Comparison of ENCODE assay signal across 8 mouse cellular contexts in the genomic region with DNA sequence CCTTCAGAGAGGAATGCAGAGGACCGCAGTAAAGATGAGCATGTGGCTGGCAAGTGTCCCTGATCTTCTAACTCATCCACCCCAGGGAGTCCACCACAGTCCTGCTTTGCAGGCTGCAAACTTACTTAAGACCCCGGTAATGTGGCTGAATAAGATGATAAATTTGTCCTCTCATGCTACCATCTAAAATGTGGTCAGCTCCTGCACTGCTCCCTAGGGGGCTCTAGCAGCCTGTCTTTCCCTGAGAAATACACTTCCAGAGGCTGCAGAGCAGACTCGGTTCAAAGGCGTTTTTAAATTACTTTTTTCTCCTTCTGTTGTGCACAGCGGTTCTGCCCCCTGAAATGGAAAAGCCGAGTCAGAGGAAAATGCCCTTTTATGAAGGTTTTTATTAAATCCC. TPM values are rescaled to one million over a fixed set of nuclear protein-coding genes. Genes with fewer than 3 reads are reported as not detected.
DNase-seq lines count a peak whose midpoint lies in the region; ATAC-seq and TF ChIP-seq lines count a peak whose summit lies in the region.

No protein-coding gene starts in this region.

- no peak overlapping the region for H3K4me3 ChIP-seq in embryonic facial prominence, embryonic 11.5 days (ENCODE audit: low read depth, low read length)
- no peak overlapping the region for H3K4me3 ChIP-seq in embryonic facial prominence, embryonic 10.5 days
- no peak overlapping the region for H3K4me3 ChIP-seq in left cerebral cortex, adult 2 months
- no peak overlapping the region for H3K4me3 ChIP-seq in hindbrain, embryonic 14.5 days (replicated peaks; ENCODE audit: low read length)
- no peak overlapping the region for H3K4me3 ChIP-seq in neural tube, embryonic 11.5 days (ENCODE audit: low read depth, low read length)
- no peak overlapping the region for H3K4me3 ChIP-seq in intestine, embryonic 15.5 days (replicated peaks)

- no peaks in the 10 kb centered on the region for H3K36me3 ChIP-seq in embryonic facial prominence, embryonic 11.5 days (replicated peaks; ENCODE audit: control insufficient read depth, insufficient read depth, low read depth, low read length)
- H3K36me3 ChIP-seq in embryonic facial prominence, embryonic 10.5 days (replicated peaks): no peaks in the 10 kb centered on the region
- H3K36me3 ChIP-seq in hindbrain, embryonic 14.5 days (replicated peaks; ENCODE audit: control insufficient read depth, insufficient read depth): no peaks in the 10 kb centered on the region
- no peaks in the 10 kb centered on the region for H3K36me3 ChIP-seq in neural tube, embryonic 11.5 days (ENCODE audit: control insufficient read depth, insufficient read depth, low read length)
- H3K36me3 ChIP-seq in intestine, embryonic 15.5 days: no peaks in the 10 kb centered on the region

- no peak overlapping the region for H3K27ac ChIP-seq in embryonic facial prominence, embryonic 11.5 days (replicated peaks; ENCODE audit: low read depth, low read length)
- no peak overlapping the region for H3K27ac ChIP-seq in embryonic facial prominence, embryonic 10.5 days (replicated peaks)
- H3K27ac ChIP-seq in left cerebral cortex, adult 2 months: peak overlapping the region; percentile 69; the same call in 1 of the 2 replicates
- H3K27ac ChIP-seq in hindbrain, embryonic 14.5 days: no peak overlapping the region
- H3K27ac ChIP-seq in neural tube, embryonic 11.5 days (ENCODE audit: low read depth, low read length): no peak overlapping the region
- no peak overlapping the region for H3K27ac ChIP-seq in intestine, embryonic 15.5 days

- intact Hi-C loops in left cerebral cortex, adult 2 months (cut with DNase I): loop anchor here (2.0 to 10.0 kb wide), 3 partner anchors 402 to 881 kb away; no protein-coding TSS in a partner anchor

- H3K4me1 ChIP-seq in embryonic facial prominence, embryonic 11.5 days (ENCODE audit: control insufficient read depth, insufficient read depth, low read length): no peaks in the 10 kb centered on the region
- peaks cover 15% of the 10 kb centered on the region for H3K4me1 ChIP-seq in embryonic facial prominence, embryonic 10.5 days
- H3K4me1 ChIP-seq in hindbrain, embryonic 14.5 days (replicated peaks; ENCODE audit: control insufficient read depth, insufficient read depth, low read length): no peaks in the 10 kb centered on the region
- H3K4me1 ChIP-seq in neural tube, embryonic 11.5 days (ENCODE audit: control insufficient read depth, insufficient read depth, low read length): no peaks in the 10 kb centered on the region
- peaks cover 4% of the 10 kb centered on the region; the same call in 1 of the 2 replicates for H3K4me1 ChIP-seq in intestine, embryonic 15.5 days (replicated peaks)

- no peak overlapping the region for H3K9ac ChIP-seq in embryonic facial prominence, embryonic 11.5 days (replicated peaks; ENCODE audit: low read length)
- no peak overlapping the region for H3K9ac ChIP-seq in hindbrain, embryonic 14.5 days
- H3K9ac ChIP-seq in neural tube, embryonic 11.5 days (ENCODE audit: low read length): no peak overlapping the region
- no peak overlapping the region for H3K9ac ChIP-seq in intestine, embryonic 15.5 days

- peak; percentile 79 for TF ChIP-seq CTCF in left cerebral cortex, adult 2 months (IDR thresholded peaks at IDR 0.05)

- H3K9me3 ChIP-seq in embryonic facial prominence, embryonic 11.5 days (replicated peaks; ENCODE audit: control insufficient read depth, low read length): no peaks in the 10 kb centered on the region
- H3K9me3 ChIP-seq in embryonic facial prominence, embryonic 10.5 days: no peaks in the 10 kb centered on the region
- no peaks in the 10 kb centered on the region for H3K9me3 ChIP-seq in hindbrain, embryonic 14.5 days (ENCODE audit: control insufficient read depth, low read length)
- H3K9me3 ChIP-seq in neural tube, embryonic 11.5 days (ENCODE audit: control insufficient read depth, low read length): no peaks in the 10 kb centered on the region
- no peaks in the 10 kb centered on the region for H3K9me3 ChIP-seq in intestine, embryonic 15.5 days

- no peak overlapping the region for H3K4me2 ChIP-seq in embryonic facial prominence, embryonic 11.5 days (ENCODE audit: low read depth, low read length)
- H3K4me2 ChIP-seq in hindbrain, embryonic 14.5 days (replicated peaks): no peak overlapping the region
- no peak overlapping the region for H3K4me2 ChIP-seq in neural tube, embryonic 11.5 days (ENCODE audit: low read depth)
- no peak overlapping the region for H3K4me2 ChIP-seq in intestine, embryonic 15.5 days (replicated peaks)

- 25% methylated on average over 6 of the region's 6 CpGs for WGBS in embryonic facial prominence, embryonic 11.5 days
- 37% methylated on average over 6 of the region's 6 CpGs for WGBS in embryonic facial prominence, embryonic 10.5 days
- WGBS in hindbrain, embryonic 14.5 days: 13% methylated on average over 6 of the region's 6 CpGs
- WGBS in neural tube, embryonic 11.5 days: 14% methylated on average over 6 of the region's 6 CpGs
- WGBS in intestine, embryonic 15.5 days: 16% methylated on average over 6 of the region's 6 CpGs

- no peaks in the 10 kb centered on the region for H3K27me3 ChIP-seq in embryonic facial prominence, embryonic 11.5 days (ENCODE audit: control insufficient read depth, insufficient read depth, low read length)
- H3K27me3 ChIP-seq in embryonic facial prominence, embryonic 10.5 days (replicated peaks; ENCODE audit: low read depth, poor library complexity, severe bottlenecking): peaks cover 10% of the 10 kb centered on the region
- no peaks in the 10 kb centered on the region for H3K27me3 ChIP-seq in hindbrain, embryonic 14.5 days (ENCODE audit: control insufficient read depth, insufficient read depth, low read length)
- H3K27me3 ChIP-seq in neural tube, embryonic 11.5 days (ENCODE audit: control insufficient read depth, insufficient read depth, low read length): no peaks in the 10 kb centered on the region
- H3K27me3 ChIP-seq in intestine, embryonic 15.5 days (replicated peaks): no peaks in the 10 kb centered on the region

- peak; percentile 54 for DNase-seq in embryonic facial prominence, embryonic 11.5 days (ENCODE audit: low spot score)
- DNase-seq in embryonic facial prominence, embryonic 10.5 days (ENCODE audit: low spot score): no peak
- DNase-seq in left cerebral cortex, adult 2 months (ENCODE audit: extremely low spot score in 1 of 2, low spot score in 2 of 2): peak in 1 of 2 experiments; percentile 51
- DNase-seq in left cerebral cortex, adult 8-10 months (ENCODE audit: low spot score in 2 of 2): no peak
- peak; percentile 58 for DNase-seq in hindbrain, embryonic 14.5 days (ENCODE audit: low spot score)
- peak; percentile 40 for DNase-seq in neural tube, embryonic 11.5 days (ENCODE audit: low spot score)
- no peak for DNase-seq in gastrocnemius, postnatal 25 days

- no peak for ATAC-seq in embryonic facial prominence, embryonic 11.5 days (replicated peaks; ENCODE audit: insufficient number of reproducible peaks, low FRiP score, low TSS enrichment, low read depth)
- peak; percentile 61; the same call in 1 of the 2 replicates for ATAC-seq in hindbrain, embryonic 14.5 days (ENCODE audit: low FRiP score)
- no peak; the same call in 1 of the 2 replicates for ATAC-seq in neural tube, embryonic 11.5 days (ENCODE audit: insufficient read depth, low FRiP score, low TSS enrichment)
- no peak for ATAC-seq in intestine, embryonic 15.5 days

RNA-seq across cellular contexts. Expression of a gene that starts 4.0 kb away (rescaled TPM):
- 0.67 and 0.86 TPM in 2 replicates for polyA plus RNA-seq in embryonic facial prominence, embryonic 11.5 days (2014; fragmentation: Nextera tagmentation; extraction: Ambion mirVana)
- 0.55 TPM in 2 replicates for polyA plus RNA-seq in embryonic facial prominence, embryonic 10.5 days (2016; fragmentation: Nextera tagmentation; extraction: Ambion mirVana)
- 10 to 100 TPM; 19.9 to 22.0 TPM for total RNA-seq in left cerebral cortex, adult 2 months (2021)
- 10 to 100 TPM; 17.2 to 22.3 (median 20.5) TPM for total RNA-seq in left cerebral cortex, adult 8-10 months (2022)
- 6.0 and 6.9 TPM in 2 replicates for polyA plus RNA-seq in hindbrain, embryonic 14.5 days (2014; fragmentation: Nextera tagmentation; extraction: Ambion mirVana)
- 1.3 TPM in 2 replicates for polyA plus RNA-seq in neural tube, embryonic 11.5 days (2014; fragmentation: Nextera tagmentation; extraction: Ambion mirVana)
- not detected for total RNA-seq in gastrocnemius, postnatal 25 days (2021)
- 0.35 TPM in 1 of 2 replicates, not detected in the other for polyA plus RNA-seq in intestine, embryonic 15.5 days (2015; fragmentation: Nextera tagmentation; extraction: Ambion mirVana)

RNA-seq across cellular contexts. Expression of a gene that starts 19.1 kb away (rescaled TPM):
- polyA plus RNA-seq in embryonic facial prominence, embryonic 11.5 days (2014; fragmentation: Nextera tagmentation; extraction: Ambion mirVana): 42.8 and 44.7 TPM in 2 replicates
- polyA plus RNA-seq in embryonic facial prominence, embryonic 10.5 days (2016; fragmentation: Nextera tagmentation; extraction: Ambion mirVana): 46.1 and 52.5 TPM in 2 replicates
- total RNA-seq in left cerebral cortex, adult 2 months (2021): 10 to 100 TPM; 14.9 to 18.9 TPM
- total RNA-seq in left cerebral cortex, adult 8-10 months (2022): 10 to 100 TPM; 13.7 to 21.5 (median 16.1) TPM
- 24.0 and 24.6 TPM in 2 replicates for polyA plus RNA-seq in hindbrain, embryonic 14.5 days (2014; fragmentation: Nextera tagmentation; extraction: Ambion mirVana)
- polyA plus RNA-seq in neural tube, embryonic 11.5 days (2014; fragmentation: Nextera tagmentation; extraction: Ambion mirVana): 36.7 and 37.3 TPM in 2 replicates
- 1 to 10 TPM; 8.9 to 9.3 TPM for total RNA-seq in gastrocnemius, postnatal 25 days (2021)
- polyA plus RNA-seq in intestine, embryonic 15.5 days (2015; fragmentation: Nextera tagmentation; extraction: Ambion mirVana): 32.9 and 37.5 TPM in 2 replicates

RNA-seq across cellular contexts. Expression of a gene that starts 19.2 kb away (rescaled TPM):
- polyA plus RNA-seq in embryonic facial prominence, embryonic 11.5 days (2014; fragmentation: Nextera tagmentation; extraction: Ambion mirVana): 16.5 and 18.0 TPM in 2 replicates
- polyA plus RNA-seq in embryonic facial prominence, embryonic 10.5 days (2016; fragmentation: Nextera tagmentation; extraction: Ambion mirVana): 23.6 and 26.4 TPM in 2 replicates
- total RNA-seq in left cerebral cortex, adult 2 months (2021): 10 to 100 TPM; 14.8 to 15.5 TPM
- total RNA-seq in left cerebral cortex, adult 8-10 months (2022): 10 to 100 TPM; 13.2 to 19.0 (median 15.5) TPM
- 12.9 and 14.8 TPM in 2 replicates for polyA plus RNA-seq in hindbrain, embryonic 14.5 days (2014; fragmentation: Nextera tagmentation; extraction: Ambion mirVana)
- polyA plus RNA-seq in neural tube, embryonic 11.5 days (2014; fragmentation: Nextera tagmentation; extraction: Ambion mirVana): 16.9 and 21.3 TPM in 2 replicates
- 10 to 100 TPM; 18.1 to 19.7 TPM for total RNA-seq in gastrocnemius, postnatal 25 days (2021)
- polyA plus RNA-seq in intestine, embryonic 15.5 days (2015; fragmentation: Nextera tagmentation; extraction: Ambion mirVana): 15.9 and 16.5 TPM in 2 replicates

Comparison
In these comparisons a context has a peak if more than half of its experiments do, and no peak if none do; other contexts are left out.
1. DNase-seq: peak in embryonic facial prominence, embryonic 11.5 days (single experiment), hindbrain, embryonic 14.5 days (single experiment) and neural tube, embryonic 11.5 days (single experiment); none in embryonic facial prominence, embryonic 10.5 days (single experiment), left cerebral cortex, adult 8-10 months (0 of 2) and gastrocnemius, postnatal 25 days (single experiment).